Mouse (Mus musculus): ENCODE results near the gene Mlycd. TPM values are rescaled to one million over a fixed set of nuclear protein-coding genes. Genes with fewer than 3 reads are reported as not detected.

Gene Mlycd
- total RNA-seq, 2 experiments from 2014 or later, result 23.4 to 24.6 TPM

DNA sequence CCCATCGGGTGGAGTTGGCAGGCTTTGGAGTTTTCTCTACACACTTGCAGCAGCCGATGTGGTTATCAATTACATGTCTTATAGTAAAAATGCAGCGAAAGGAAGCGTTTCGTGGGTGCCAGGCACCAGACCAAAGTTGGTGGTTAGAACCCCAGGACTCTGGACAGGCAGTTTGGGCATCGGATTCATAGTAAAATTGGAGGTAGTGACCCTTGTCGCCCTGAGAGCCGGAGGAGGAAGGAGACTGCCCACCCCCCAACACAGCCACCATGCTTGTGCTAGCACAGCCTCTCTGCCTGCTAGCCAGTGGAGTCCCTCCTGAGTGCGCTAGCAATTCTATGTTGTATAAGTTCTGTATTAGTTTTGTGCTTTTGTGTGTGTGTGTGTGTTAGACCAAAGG, 3.9 kb downstream of the Mlycd start:
- no peak for DNase-seq (ENCODE audit: extremely low spot score in 1 of 2, low spot score in 2 of 2)
- intact Hi-C loops (cut with DNase I), result no loop called here

DNA sequence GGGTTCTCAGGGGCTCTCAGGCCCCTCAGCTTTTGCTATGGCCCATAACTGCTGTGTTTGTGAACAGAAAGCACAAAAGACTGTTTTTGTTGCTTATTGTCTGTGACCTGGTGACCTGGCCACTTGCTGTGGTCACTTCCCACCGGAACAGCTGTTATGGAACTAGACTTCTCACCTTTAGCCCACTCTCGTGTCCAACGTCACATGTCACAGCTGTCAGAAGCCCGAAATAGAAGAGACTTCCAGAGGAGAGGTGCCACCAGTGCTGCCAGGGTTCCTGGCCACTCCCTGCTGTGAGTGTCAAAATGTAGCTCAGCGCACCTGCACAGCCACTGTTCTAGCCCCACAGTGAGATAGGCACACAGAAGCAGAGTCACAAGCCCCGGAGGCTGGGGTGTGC, 4.6 kb downstream of the Mlycd start:
- intact Hi-C loops (cut with DNase I), result no loop called here

DNA sequence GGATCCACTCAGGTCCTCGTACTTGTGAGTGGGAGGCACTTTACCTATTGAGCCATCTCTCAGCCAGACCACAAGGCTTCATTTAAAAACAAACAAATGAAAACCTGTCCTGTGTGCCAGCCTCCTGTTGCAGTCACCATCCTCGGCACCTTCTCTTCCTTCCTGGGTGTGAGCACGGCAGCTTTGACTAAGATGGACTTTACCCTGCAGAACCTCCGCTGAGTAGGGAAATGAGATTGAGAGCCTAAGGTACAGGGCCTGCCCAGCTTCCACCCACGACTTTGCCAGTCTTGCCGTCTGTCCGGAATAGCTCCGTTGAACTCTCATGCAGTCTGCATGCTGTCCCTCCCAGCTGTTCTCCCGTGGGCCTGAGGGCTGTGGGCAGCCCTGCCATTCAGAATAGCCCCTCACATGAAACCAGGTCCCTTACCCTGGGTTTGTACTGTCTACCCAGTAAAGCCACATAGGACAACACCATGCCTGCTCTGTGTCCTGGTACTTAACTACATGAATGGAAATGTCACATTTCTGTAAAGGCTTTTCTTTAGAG, 5.5 kb downstream of the Mlycd start:
- intact Hi-C loops (cut with DNase I), result no loop called here

More for the DNA sequence above, 4.6 kb downstream of the Mlycd start:
- DNase-seq (ENCODE audit: extremely low spot score in 1 of 2, low spot score in 2 of 2), result no peak

DNA sequence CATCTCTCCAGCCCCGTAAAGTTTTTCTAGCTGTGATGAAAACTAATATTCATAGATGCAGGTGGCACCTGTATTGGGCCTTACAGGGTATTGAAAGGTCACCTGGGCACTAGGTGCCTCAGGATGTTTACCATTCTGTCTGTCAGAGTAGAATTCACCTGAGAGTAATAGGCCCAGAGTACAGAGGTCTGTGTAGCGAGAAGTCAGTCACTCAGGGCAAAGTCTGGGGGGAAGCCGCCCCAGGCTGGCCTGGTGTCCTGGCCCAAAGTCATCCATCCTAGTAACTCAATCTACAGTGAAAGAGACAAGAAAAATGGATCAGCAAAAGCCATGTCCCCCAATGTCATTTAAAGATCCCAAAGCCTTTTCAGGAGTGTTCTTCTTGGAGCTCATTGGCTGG, 6.2 kb downstream of the Mlycd start:
- DNase-seq (ENCODE audit: extremely low spot score in 1 of 2, low spot score in 2 of 2), result no peak
- intact Hi-C loops (cut with DNase I), result no loop called here

More for the DNA sequence above, 5.5 kb downstream of the Mlycd start:
- DNase-seq (ENCODE audit: extremely low spot score in 1 of 2, low spot score in 2 of 2), result no peak

DNA sequence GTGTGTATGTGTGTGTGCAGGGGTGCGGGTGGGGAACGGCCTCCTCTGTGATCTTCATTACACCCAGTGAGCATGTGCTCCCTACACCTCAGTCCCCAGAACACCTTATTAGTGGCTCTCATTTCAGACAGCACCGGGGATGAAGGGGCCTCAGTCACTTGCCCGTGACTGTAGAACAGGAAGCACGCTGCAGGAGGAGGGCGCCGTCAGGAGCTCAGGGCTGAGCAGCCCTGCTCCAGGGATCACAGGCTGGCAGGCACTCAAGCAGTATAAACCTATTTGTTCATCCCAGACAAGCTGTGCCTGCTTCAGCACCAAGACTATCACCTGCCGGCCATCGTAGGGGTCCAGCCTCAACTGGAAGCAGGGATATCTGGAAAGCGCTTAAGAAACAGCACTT, 9.2 kb downstream of the Mlycd start:
- DNase-seq (ENCODE audit: extremely low spot score in 1 of 2, low spot score in 2 of 2), result no peak
- intact Hi-C loops (cut with DNase I), result no loop called here

DNA sequence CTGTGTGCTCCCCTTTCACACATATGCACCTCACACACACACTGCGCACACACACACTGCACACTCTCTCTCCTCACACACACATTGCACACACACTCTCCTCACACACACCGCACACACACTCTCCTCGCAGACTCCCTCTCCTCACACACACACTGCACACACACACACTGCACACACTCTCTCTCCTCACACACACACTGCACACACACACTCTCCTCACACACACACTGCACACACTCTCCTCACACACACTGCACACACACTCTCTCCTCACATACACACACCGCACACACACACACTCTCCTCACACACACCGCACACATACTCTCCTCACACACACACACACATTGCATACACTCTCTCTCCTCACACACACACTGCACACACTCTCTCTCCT, 10.0 kb downstream of the Mlycd start:
- intact Hi-C loops (cut with DNase I), result no loop called here

DNA sequence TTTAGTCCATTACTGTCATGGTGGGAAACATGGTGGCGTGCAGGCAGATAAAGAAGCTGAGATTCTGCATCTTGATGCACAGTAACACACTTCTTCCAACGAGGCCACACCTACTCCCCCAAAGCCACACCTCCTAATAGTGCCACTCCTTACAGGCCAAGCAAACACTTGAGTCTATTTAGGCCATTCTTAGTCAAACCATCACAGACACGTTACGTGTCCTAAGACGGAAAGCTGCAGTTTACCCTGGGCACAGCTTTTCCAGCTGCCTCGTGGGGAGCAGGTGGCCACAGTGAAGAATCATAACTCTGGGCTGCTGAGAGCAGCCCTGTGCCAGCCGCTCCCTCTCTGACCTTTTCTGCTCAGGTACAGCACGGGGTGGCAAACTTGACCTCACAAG, 13.6 kb downstream of the Mlycd start:
- intact Hi-C loops (cut with DNase I), result no loop called here
- DNase-seq (ENCODE audit: extremely low spot score in 1 of 2, low spot score in 2 of 2), result no peak

More for the DNA sequence above, 10.0 kb downstream of the Mlycd start:
- no peak for DNase-seq (ENCODE audit: extremely low spot score in 1 of 2, low spot score in 2 of 2)

DNA sequence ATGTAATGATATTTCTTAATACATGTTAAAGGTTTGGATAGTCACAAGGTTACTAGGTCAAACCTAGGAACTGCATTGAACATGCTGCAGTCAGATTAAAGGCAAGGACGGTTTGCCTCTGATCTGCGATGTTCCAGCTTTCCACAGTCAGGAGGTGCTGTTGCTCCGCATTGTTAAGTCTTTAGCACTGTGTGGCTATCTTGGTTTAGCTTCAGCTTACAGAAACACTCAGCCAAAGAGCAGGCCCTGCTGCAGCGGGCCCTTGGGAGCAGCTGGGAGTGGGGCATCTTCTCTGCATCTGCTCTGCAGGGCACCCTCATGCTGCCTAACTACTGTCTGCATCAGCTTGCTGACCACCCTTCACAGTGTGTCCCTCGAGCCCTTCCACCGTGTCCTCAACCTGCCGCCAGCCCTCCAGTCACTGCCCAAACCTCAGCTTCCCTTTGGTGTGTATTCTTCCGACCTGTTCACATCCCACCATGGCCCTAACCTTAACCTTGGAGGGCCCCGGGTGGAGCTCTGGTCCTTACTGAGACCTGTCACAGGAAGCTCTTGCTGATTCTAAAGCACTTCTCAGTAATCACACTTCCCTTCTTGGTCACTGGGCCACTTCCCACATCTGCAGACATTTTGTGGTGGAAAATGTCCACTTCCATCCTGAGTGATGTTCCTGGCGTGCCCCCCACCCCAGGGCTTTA, 17.5 kb downstream of the Mlycd start:
- no peak for DNase-seq (ENCODE audit: extremely low spot score in 1 of 2, low spot score in 2 of 2)
- intact Hi-C loops (cut with DNase I), result no loop called here

DNA sequence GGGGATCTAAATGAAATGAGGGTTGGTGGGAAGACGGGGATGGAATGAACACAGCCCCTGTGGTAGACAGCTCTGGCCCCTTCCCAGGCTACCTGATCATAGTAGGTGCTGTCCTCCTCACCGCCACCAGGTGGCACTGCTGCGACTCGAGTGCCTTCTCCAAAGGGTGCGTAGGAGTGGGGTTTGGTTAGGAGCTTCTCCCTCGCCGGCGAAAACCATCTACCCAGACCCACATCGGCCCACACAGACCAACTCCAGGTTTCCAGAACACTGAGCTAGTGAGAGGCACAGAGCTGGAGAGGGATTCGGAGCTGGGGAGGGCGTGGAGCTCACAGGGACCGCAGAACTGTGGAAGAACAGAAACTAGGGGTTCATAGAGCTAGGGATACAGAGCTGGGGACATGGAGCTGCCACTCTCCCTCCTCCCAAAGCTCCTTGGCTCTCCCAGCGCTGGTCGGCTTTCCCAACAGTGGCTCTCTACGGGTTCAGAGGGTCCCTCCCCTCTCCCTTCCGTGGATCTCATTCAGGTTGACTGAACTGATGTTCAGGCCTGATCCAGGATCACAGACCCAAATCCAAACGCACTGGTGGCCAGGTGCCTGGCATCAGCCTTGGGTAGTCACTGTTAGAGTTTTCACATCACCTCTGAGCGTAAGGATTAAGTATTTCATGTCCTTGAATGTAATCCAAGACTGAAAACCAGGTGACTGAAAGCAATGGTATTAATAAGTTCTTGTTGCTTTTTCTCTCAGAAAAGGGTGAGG, 18.2 kb downstream of the Mlycd start:
- DNase-seq (ENCODE audit: extremely low spot score in 1 of 2, low spot score in 2 of 2), result peak; percentile 59 to 81
- intact Hi-C loops (cut with DNase I), result no loop called here

DNA sequence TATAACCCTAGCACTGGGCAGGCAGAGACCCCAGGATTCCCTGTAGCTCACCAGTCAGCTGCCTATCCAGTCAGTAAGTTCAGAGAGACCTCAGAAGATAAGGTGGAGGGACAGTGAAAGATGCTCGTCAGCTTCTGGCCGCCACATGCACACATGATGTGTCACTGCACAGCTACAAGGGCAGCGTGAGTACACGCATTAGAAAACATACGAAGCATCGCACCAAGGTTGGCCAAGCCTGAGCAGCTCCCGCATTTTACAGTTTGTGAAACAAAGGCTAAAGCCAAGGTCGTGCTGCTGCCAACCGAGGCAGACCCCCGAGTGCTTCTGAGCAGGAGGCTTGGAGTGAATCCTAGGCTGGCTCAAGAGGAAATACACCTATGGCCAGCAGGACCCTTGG, 18.9 kb downstream of the Mlycd start:
- no peak for DNase-seq (ENCODE audit: extremely low spot score in 1 of 2, low spot score in 2 of 2)
- intact Hi-C loops (cut with DNase I), result no loop called here

DNA sequence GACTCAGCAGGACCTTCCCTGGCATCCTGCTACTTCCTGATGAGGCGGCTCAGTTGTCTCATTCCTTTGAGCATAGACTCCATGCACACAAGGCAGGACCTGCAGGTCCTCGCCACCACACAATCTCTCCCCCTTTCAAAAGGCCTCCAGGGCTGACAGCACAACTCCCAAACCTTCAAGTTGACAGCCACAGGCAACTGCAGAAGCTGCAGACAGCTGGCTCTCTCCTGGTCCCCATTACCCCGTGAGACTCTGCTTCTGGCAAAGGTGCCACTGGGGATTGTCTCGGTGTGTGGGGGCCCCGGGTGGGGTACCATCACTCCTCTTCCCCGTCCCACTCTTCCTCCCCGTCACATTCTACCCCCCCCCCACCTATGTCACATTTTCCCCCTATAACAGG, 25.6 kb downstream of the Mlycd start:
- intact Hi-C loops (cut with DNase I), result no loop called here

DNA sequence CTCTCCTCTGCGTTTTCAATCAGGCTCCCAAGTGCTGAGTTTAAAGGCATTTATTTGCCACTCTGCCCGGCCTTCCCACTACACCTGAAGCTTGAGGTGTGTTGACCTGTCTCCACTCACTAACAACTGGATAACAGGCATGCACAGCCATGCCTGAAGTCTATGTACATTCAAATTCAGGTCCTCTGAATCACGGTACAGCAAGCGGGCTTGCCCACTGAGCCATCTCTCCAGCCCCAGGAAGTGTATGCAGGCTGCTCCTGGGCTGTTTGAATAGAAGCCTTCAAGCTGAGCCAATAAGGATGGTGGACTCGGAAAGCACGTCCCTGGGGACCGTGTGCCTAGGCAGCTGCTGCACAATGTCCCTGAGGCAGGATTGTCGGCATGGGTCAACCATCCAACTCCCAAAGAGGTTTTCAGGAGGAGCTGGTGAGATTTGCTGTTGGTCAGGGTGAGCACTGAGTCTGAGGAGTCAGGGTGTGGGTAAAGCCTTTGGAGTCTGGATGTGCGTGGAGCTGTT, 27.0 kb downstream of the Mlycd start:
- no peak for DNase-seq (ENCODE audit: extremely low spot score in 1 of 2, low spot score in 2 of 2)
- intact Hi-C loops (cut with DNase I), result no loop called here

More for the DNA sequence above, 25.6 kb downstream of the Mlycd start:
- DNase-seq (ENCODE audit: extremely low spot score in 1 of 2, low spot score in 2 of 2), result no peak

DNA sequence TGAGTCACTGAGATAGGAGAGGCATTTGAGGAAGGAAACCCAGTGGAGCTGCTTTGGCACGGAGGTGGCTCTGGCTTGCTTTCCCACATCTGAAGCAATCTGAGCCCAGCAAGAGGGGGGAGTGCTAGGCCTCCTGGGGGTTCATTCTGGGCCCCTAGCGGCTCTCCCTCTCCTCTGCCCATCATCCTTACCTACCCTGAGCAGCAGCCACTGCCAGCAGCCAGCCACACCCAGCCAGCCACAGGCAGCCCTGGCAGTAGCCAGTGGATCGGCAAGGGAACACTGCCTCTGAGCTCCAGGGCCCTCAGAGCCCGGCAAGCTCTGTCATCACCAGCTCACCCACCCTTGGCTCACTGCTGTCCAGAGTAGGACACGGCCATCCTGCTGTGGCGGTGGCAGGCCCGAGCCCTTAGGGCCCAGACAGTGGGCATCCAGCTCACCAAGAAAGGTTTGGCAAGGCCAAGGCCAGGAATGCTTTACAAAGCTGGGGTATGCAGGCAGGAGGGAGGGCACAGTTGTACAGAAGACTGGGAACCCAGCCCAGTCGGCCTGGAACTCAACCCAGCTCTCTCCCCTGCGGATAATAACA, 27.5 kb downstream of the Mlycd start:
- intact Hi-C loops (cut with DNase I), result no loop called here

DNA sequence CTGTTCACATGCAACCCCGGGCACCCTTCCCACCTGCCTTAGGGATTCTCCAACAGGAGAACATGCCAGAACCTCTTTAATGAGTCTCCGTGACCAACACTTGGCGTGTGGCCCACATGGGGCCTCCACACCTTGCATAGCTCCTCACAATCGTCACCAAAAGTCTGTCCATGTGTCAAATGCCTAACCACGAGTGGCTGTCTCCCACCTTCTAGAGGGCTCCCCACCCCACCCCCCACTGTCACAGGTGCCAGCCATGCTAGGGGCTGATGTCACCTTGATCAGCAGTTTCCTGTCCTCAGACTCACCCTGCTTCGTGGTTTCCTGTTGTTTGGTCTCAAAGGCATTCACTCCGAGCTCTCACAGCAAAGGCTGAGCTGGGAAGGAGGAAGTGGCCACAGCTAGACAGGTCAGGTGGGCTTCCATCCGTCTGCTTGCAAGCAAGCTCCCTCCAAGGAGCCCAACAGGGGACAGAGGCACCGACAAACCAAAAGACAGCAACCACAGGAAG, 29.0 kb downstream of the Mlycd start:
- intact Hi-C loops (cut with DNase I), result no loop called here
- DNase-seq (ENCODE audit: extremely low spot score in 1 of 2, low spot score in 2 of 2), result peak in 1 of 2 experiments; percentile 80

More for the DNA sequence above, 27.5 kb downstream of the Mlycd start:
- no peak for DNase-seq (ENCODE audit: extremely low spot score in 1 of 2, low spot score in 2 of 2)

DNA sequence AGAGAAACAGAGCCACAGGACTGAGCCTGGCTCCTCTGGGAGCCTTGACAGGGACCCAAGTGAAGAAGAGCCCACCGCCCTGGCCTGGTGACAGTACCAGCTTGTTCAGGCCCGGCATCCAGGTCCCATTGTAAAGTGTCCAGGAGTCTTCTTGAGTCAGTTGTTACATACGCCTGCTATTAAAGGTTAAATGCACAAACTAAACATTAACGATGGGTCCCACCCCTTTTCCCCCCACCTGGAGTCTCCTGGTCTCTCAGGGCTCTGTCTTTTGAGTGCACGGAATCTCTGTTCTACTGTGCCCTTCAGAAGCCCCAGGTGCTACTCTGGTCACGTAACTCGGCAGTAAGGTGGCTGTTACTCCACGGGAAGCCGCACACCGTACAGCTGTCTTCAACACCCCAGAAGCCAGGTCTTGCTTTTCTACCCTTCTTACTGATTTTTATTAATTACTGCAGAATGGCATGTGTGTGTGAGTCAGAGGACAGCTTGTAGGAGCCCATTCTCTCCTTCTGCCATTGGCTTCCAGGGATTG, 29.6 kb downstream of the Mlycd start:
- intact Hi-C loops (cut with DNase I), result no loop called here
- no peak for DNase-seq (ENCODE audit: extremely low spot score in 1 of 2, low spot score in 2 of 2)

DNA sequence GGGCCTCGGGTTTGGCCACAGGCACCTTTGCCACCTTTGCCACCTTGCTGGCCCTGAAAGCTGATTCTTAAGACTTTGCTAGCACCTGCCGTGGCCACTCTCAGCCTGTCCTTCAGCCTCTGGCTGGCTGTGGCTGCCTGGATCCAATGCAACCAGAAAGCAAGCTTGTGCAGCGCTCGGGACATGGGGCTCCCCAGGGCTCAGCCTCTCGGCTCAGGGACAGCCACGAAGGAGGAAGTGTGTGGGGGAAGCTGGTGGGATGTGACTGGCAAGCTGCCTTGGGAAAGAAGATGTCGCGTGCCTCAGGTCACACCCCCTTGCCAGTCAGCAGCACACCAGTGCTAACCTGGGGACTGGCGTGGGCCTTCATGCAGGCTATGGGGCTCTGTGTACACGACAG, 30.1 kb downstream of the Mlycd start:
- intact Hi-C loops (cut with DNase I), result no loop called here
- DNase-seq (ENCODE audit: extremely low spot score in 1 of 2, low spot score in 2 of 2), result peak in 1 of 2 experiments; percentile 63

DNA sequence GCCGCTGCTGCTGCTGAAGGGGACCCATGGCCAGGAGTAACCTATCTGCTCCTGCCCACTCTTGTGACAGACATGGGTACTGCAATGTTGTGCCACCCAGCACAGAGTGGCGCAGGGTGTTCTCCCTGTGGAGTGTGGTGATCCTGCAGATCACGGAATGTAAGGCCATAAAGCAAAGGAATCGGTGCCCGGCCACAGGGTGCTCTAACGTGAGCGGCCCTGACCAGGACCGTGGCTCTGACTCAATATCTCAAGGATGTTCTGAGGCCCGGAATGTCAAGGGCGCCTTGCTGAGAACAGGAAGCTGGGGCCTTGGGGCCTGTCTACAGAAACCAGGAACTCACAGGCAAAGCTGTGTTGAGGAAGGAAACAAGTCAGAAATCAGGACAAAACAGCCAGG, 30.9 kb downstream of the Mlycd start:
- peak in 1 of 2 experiments; percentile 73 for DNase-seq (ENCODE audit: extremely low spot score in 1 of 2, low spot score in 2 of 2)
- intact Hi-C loops (cut with DNase I), result no loop called here

DNA sequence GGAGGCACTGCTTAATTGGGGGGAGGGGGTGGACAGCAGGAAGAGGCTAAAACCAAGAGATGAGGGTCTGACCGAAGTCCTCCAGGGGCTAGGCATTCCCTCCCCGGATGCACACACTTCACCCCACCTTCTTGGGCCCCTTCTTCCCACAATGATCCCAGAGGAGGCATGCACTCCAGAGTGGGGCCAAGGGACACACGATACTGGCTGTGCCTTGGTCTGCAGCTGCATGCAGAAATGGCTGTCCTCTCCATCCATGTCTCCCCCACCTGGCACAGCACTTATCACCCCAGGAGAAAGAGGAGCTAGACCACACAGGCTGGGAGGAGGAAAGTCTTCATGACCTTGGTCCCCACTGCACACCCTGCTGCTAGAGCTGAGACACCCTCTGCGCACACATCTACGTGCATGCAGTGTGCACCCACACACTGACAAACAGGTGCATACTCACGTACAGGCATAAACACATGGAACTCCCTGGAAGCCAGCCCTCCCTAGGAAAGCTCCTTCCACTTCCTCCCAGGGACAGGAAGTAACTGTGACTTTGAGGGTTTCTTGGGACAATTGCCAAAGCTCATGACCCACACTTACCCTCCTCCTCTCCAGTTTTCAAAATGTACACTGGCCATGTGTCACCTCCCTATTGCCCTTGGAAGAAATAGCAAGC, 31.5 kb downstream of the Mlycd start:
- no peak for DNase-seq (ENCODE audit: extremely low spot score in 1 of 2, low spot score in 2 of 2)
- intact Hi-C loops (cut with DNase I), result no loop called here

Measured in left cerebral cortex, postnatal 10 days (tissue).